ENCODE assay signal across 8 mouse cellular contexts in the genomic region with DNA sequence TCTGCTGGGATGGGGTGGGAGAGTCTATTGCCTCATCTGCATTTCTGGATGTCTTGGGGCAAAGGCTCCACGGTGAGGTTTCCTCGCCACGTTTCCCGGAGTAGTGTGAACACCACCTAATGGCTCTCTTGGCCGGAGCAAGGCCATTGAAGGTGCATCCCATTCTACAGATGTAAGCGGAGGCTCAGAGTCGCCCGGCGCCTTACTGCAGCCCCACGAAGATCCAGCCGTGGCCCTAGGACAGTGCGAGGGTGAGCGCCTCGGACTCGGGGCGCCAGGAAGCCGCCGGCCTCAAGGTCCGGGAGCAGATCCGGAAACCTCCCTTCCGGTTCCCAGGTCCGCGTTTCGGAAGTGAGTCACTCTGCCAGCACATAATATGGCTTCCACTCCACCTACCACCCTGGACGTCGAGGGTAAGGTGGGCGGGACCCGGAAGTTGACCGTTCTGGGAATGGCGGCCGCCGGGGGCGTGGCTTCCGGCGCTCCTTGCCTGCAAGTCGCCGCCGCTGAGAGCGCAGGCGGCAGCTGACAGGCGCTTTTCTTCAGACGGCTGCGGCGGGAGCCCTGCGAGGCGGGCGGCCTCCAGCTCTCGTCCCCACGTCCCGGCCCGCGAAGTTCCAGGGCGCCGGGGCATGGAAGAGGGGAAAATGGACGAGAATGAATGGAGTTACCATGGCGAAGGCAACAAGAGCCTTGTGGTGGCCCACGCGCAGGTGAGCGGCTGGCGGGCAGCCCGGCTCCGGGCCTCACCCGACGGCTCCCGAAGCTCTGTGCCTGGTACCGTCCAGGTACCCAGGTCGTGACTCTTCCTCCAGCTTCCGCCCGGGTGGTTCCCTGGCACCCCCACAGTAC. TPM values are rescaled to one million over a fixed set of nuclear protein-coding genes. Genes with fewer than 3 reads are reported as not detected.
DNase-seq lines count a peak whose midpoint lies in the region; ATAC-seq and TF ChIP-seq lines count a peak whose summit lies in the region.

Gene Ippk, plus strand, starts transcription at position 496 of the 852 bp plus-strand sequence.

- peaks cover 22% of the 10 kb centered on the region for H3K4me1 ChIP-seq in embryonic facial prominence, embryonic 14.5 days (ENCODE audit: control insufficient read depth, insufficient read depth, low read length)
- H3K4me1 ChIP-seq in heart, adult 2 months (ENCODE audit: control insufficient read depth, insufficient read depth, low read length) = no peaks in the 10 kb centered on the region; the same call in none of the 2 replicates
- peaks cover 23% of the 10 kb centered on the region for H3K4me1 ChIP-seq in limb, embryonic 13.5 days
- H3K4me1 ChIP-seq in midbrain, embryonic 16.5 days (ENCODE audit: control insufficient read depth, insufficient read depth, low read length) = peaks cover 28% of the 10 kb centered on the region

- TF ChIP-seq POLR2A in heart, adult 2 months (IDR thresholded peaks at IDR 0.05; ENCODE audit: insufficient read depth, low read depth, low read length) = peak; percentile 94

- intact Hi-C loops in heart, adult 2 months (cut with DNase I) = loop anchor here (2.0 kb wide), 1 partner anchor 80 kb away; the partner anchor contains the start of gene Bicd2

- ATAC-seq in embryonic facial prominence, embryonic 14.5 days (ENCODE audit: low read depth) = peak; percentile 99
- ATAC-seq in limb, embryonic 13.5 days (ENCODE audit: low FRiP score, low read depth) = peak; percentile 99
- peak; percentile 99 for ATAC-seq in midbrain, embryonic 16.5 days

- no peaks in the 10 kb centered on the region for H3K36me3 ChIP-seq in embryonic facial prominence, embryonic 14.5 days (ENCODE audit: control insufficient read depth, insufficient read depth, low read length)
- H3K36me3 ChIP-seq in heart, adult 2 months (ENCODE audit: control insufficient read depth, insufficient read depth, low read length) = no peaks in the 10 kb centered on the region
- 0 out of 2 replicates have a peak, but pooled peaks cover 4% of the 10 kb centered on the region for H3K36me3 ChIP-seq in limb, embryonic 13.5 days
- H3K36me3 ChIP-seq in midbrain, embryonic 16.5 days (ENCODE audit: control insufficient read depth, insufficient read depth, low read length) = no peaks in the 10 kb centered on the region

- H3K9ac ChIP-seq in embryonic facial prominence, embryonic 14.5 days (ENCODE audit: low read depth, low read length) = peak within 1 kb of the TSS; percentile 83
- H3K9ac ChIP-seq in heart, adult 2 months (ENCODE audit: low read depth, low read length) = peak within 1 kb of the TSS; percentile 86
- peak within 1 kb of the TSS; percentile 84 for H3K9ac ChIP-seq in limb, embryonic 13.5 days
- H3K9ac ChIP-seq in midbrain, embryonic 16.5 days (ENCODE audit: low read depth, low read length) = peak within 1 kb of the TSS; percentile 90

- peak; percentile 73 for TF ChIP-seq EP300 in heart, adult 2 months (IDR thresholded peaks at IDR 0.05; ENCODE audit: insufficient read depth, low read depth, low read length)

- peak; percentile 33 for TF ChIP-seq CTCF in heart, adult 2 months (IDR thresholded peaks at IDR 0.05)

- under 1% methylated on average over 42 of the region's 69 CpGs for WGBS in embryonic facial prominence, embryonic 14.5 days
- WGBS in heart, adult 2 months = under 1% methylated on average over 69 of the region's 69 CpGs
- under 1% methylated on average over 69 of the region's 69 CpGs for WGBS in limb, embryonic 13.5 days
- under 1% methylated on average over 62 of the region's 69 CpGs for WGBS in midbrain, embryonic 16.5 days

- H3K27ac ChIP-seq in embryonic facial prominence, embryonic 14.5 days (replicated peaks; ENCODE audit: low read depth, low read length) = peak within 1 kb of the TSS; percentile 89
- H3K27ac ChIP-seq in heart, adult 2 months = peak within 1 kb of the TSS; percentile 97
- peak within 1 kb of the TSS; percentile 72 for H3K27ac ChIP-seq in limb, embryonic 13.5 days
- H3K27ac ChIP-seq in midbrain, embryonic 16.5 days (ENCODE audit: low read length) = peak within 1 kb of the TSS; percentile 89

- H3K9me3 ChIP-seq in embryonic facial prominence, embryonic 14.5 days (ENCODE audit: control insufficient read depth, low read length) = no peaks in the 10 kb centered on the region
- no peaks in the 10 kb centered on the region for H3K9me3 ChIP-seq in limb, embryonic 13.5 days
- no peaks in the 10 kb centered on the region for H3K9me3 ChIP-seq in midbrain, embryonic 16.5 days (replicated peaks; ENCODE audit: control insufficient read depth, low read length, poor library complexity, severe bottlenecking)

- H3K27me3 ChIP-seq in embryonic facial prominence, embryonic 14.5 days (replicated peaks; ENCODE audit: control insufficient read depth, insufficient read depth, low read length) = no peaks in the 10 kb centered on the region
- H3K27me3 ChIP-seq in heart, adult 2 months (ENCODE audit: control insufficient read depth, insufficient read depth, low read length) = no peaks in the 10 kb centered on the region
- no peaks in the 10 kb centered on the region for H3K27me3 ChIP-seq in limb, embryonic 13.5 days
- H3K27me3 ChIP-seq in midbrain, embryonic 16.5 days (ENCODE audit: control insufficient read depth, insufficient read depth, low read depth, low read length) = no peaks in the 10 kb centered on the region

- H3K79me2 ChIP-seq in heart, adult 2 months (replicated peaks; ENCODE audit: control insufficient read depth, insufficient read depth, low read length) = peaks cover 9% of the 10 kb centered on the region

- DNase-seq in 3T3-L1 (ENCODE audit: low read depth, low spot score) = peak; percentile 98
- DNase-seq in adrenal gland, postnatal 4 days (ENCODE audit: low spot score in 2 of 2) = peak; percentile 82 to 93
- peak; percentile 99 for DNase-seq in embryonic facial prominence, embryonic 14.5 days (ENCODE audit: low spot score)
- DNase-seq in heart, adult 2 months = peak; percentile 98 to 99
- peak; percentile 99 for DNase-seq in kidney, adult 8-10 months
- peak; percentile 90 to 98 for DNase-seq in spleen, postnatal 10 days (ENCODE audit: low spot score in 2 of 2)

- H3K4me3 ChIP-seq in embryonic facial prominence, embryonic 14.5 days (ENCODE audit: low read depth, low read length) = peak within 1 kb of the TSS; percentile 91
- H3K4me3 ChIP-seq in heart, adult 2 months = peak within 1 kb of the TSS; percentile 98
- H3K4me3 ChIP-seq in limb, embryonic 13.5 days = peak within 1 kb of the TSS; percentile 87
- peak within 1 kb of the TSS; percentile 87 for H3K4me3 ChIP-seq in midbrain, embryonic 16.5 days (ENCODE audit: low read depth, low read length)

- peak within 1 kb of the TSS; percentile 92 for H3K4me2 ChIP-seq in embryonic facial prominence, embryonic 14.5 days (ENCODE audit: low read depth, low read length)
- peak within 1 kb of the TSS; percentile 96 for H3K4me2 ChIP-seq in limb, embryonic 13.5 days (replicated peaks)
- H3K4me2 ChIP-seq in midbrain, embryonic 16.5 days (ENCODE audit: low read length) = peak within 1 kb of the TSS; percentile 99

RNA-seq across cellular contexts. Expression of gene Ippk, which starts in this region (rescaled TPM):
- 10 to 100 TPM; 17.9 to 18.3 TPM for total RNA-seq in adrenal gland, postnatal 4 days (2021)
- 13.8 and 14.5 TPM in 2 replicates for polyA plus RNA-seq in embryonic facial prominence, embryonic 14.5 days (2014; fragmentation: Nextera tagmentation; extraction: Ambion mirVana)
- total RNA-seq in heart, adult 2 months (2021) = 1 to 10 TPM; 6.7 to 7.3 TPM
- 4.3 and 6.9 TPM in 2 replicates for polyA plus RNA-seq in heart, adult 2 months (2012; rRNA removed)
- polyA plus RNA-seq in limb, embryonic 13.5 days (2015; fragmentation: Nextera tagmentation; extraction: Ambion mirVana) = 13.9 and 14.3 TPM in 2 replicates
- polyA plus RNA-seq in midbrain, embryonic 16.5 days (2015; fragmentation: Nextera tagmentation; extraction: Ambion mirVana) = 13.2 and 14.1 TPM in 2 replicates

Comparison
In these comparisons a context has a peak if more than half of its experiments do, and no peak if none do; other contexts are left out.
1. Peak in every context shown above with its lines: DNase-seq, ATAC-seq, H3K4me3 ChIP-seq and H3K27ac ChIP-seq.